Mouse (Mus musculus) effector memory CD4-positive, alpha-beta T cell, adult 5 months (primary cell): Measurements from ENCODE around the gene Lrrc32. TPM values are rescaled to one million over a fixed set of nuclear protein-coding genes. Genes with fewer than 3 reads are reported as not detected.

ENCODE experiments used
- polyA plus RNA-seq: library from polyadenylated mRNA; unstranded; fragments of 100-300 nt; shearing (Covaris generic); gene quantifications from one replicate; pipeline ENCODE4 v1.2.1, GENCODE M21; 2017

Lrrc32 gene
- polyA plus RNA-seq = 1.3 TPM

GRCm38 (mm10) chr7:98489131-98489530, at the start of gene Lrrc32:
Lrrc32 (plus strand) TSS chr7:98489283.

DNA sequence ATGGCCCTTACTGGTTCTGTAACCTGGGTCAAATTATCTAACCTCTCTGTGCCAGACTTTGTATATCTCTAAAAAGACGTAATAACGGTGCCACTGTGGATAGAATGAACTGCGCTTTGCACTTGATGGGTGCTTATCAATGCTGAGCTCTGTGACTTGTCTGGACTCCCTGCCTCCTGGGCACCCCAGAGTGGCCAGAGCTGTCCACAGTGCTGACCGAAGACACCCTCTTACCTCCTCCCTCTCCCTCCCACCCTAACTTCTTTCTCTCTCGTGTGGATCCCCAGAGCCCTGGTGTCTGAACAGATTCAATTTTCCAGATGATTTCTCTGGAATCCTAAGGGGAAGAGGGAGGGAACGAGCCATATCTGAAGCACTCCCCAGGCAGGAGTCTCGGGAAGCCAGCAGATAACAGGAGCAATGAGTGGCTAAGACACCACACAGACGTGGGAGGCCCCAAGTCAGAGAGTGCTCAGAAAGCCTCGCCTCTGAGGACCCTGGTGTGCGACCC, 49.1 kb upstream of the Lrrc32 start, which contains the start of gene Gucy2d:
Gene Gucy2d (plus strand): TSS at position 461 of the 511 bp plus-strand sequence.

Other genes with a start within 250 kb of the Lrrc32 start
- gene Acer3, start 168.1 kb upstream of the Lrrc32 start, polyA plus RNA-seq = 8.8 TPM
- gene Tsku, start 128.0 kb upstream of the Lrrc32 start, polyA plus RNA-seq = not detected
- not detected for gene Gucy2d, start 48.9 kb upstream of the Lrrc32 start, polyA plus RNA-seq
- gene Emsy, start 167.5 kb downstream of the Lrrc32 start, polyA plus RNA-seq = 79.3 TPM
- 56.4 TPM for gene Thap12, start 213.8 kb downstream of the Lrrc32 start, polyA plus RNA-seq